Comparison of ENCODE assay signal across 7 mouse cellular contexts in genomic region chr9:112102155-112102851, GRCm38 (mm10).
DNase-seq lines count a peak whose midpoint lies in the region; ATAC-seq and TF ChIP-seq lines count a peak whose summit lies in the region.

No protein-coding gene starts in this region.

- peak overlapping the region; percentile 19; the same call in 1 of the 2 replicates for H3K27ac ChIP-seq in thymus, adult 2 months (ENCODE audit: control insufficient read depth, insufficient read depth, low read length)
- no peak overlapping the region for H3K27ac ChIP-seq in neural tube, embryonic 14.5 days (ENCODE audit: low read depth, low read length)

- peak; percentile 71 for ATAC-seq in frontal cortex, adult (ENCODE audit: low TSS enrichment)
- peak; percentile 50; the same call in 1 of the 2 replicates for ATAC-seq in neural tube, embryonic 14.5 days (ENCODE audit: low read depth)

- 86% methylated on average over 6 of the region's 6 CpGs for WGBS in thymus, adult 2 months
- WGBS in neural tube, embryonic 14.5 days, result 35% methylated on average over 6 of the region's 6 CpGs

- H3K9ac ChIP-seq in neural tube, embryonic 14.5 days (replicated peaks; ENCODE audit: low read depth, low read length), result no peak overlapping the region

- H3K36me3 ChIP-seq in thymus, adult 2 months (ENCODE audit: control insufficient read depth, insufficient read depth, low read length), result peaks cover 69% of the 10 kb centered on the region
- H3K36me3 ChIP-seq in neural tube, embryonic 14.5 days (ENCODE audit: control insufficient read depth, insufficient read depth, low read length), result no peaks in the 10 kb centered on the region

- TF ChIP-seq POLR2A in thymus, adult 2 months (IDR thresholded peaks at IDR 0.05; ENCODE audit: control insufficient read depth, extremely low read depth, insufficient read depth, low read length, poor library complexity), result no peak

- H3K27me3 ChIP-seq in thymus, adult 2 months (ENCODE audit: control insufficient read depth, insufficient read depth, low read length), result no peaks in the 10 kb centered on the region
- no peaks in the 10 kb centered on the region for H3K27me3 ChIP-seq in neural tube, embryonic 14.5 days (ENCODE audit: control insufficient read depth, insufficient read depth, low read length)

- 0 out of 2 replicates have a peak, but pooled peaks cover 3% of the 10 kb centered on the region for H3K4me1 ChIP-seq in thymus, adult 2 months (replicated peaks; ENCODE audit: control insufficient read depth, insufficient read depth, low read length)
- H3K4me1 ChIP-seq in neural tube, embryonic 14.5 days (ENCODE audit: control insufficient read depth, insufficient read depth, low read length), result no peaks in the 10 kb centered on the region

- DNase-seq in thymus, adult 2 months, result no peak
- no peak for DNase-seq in thymus, postnatal 10 days (ENCODE audit: low spot score in 2 of 2)
- DNase-seq in layer of hippocampus, postnatal 25 days (ENCODE audit: extremely low spot score in 1 of 2, low spot score in 1 of 2), result peak; percentile 39 to 54
- DNase-seq in B cell, adult 2 months, result no peak
- no peak for DNase-seq in adrenal gland, postnatal 14 days

- H3K4me3 ChIP-seq in thymus, adult 2 months (ENCODE audit: control insufficient read depth, insufficient read depth, low read length), result no peak overlapping the region
- H3K4me3 ChIP-seq in neural tube, embryonic 14.5 days (ENCODE audit: low read depth, low read length), result no peak overlapping the region

- no peak overlapping the region for H3K4me2 ChIP-seq in neural tube, embryonic 14.5 days (ENCODE audit: low read depth, low read length)

- H3K9me3 ChIP-seq in neural tube, embryonic 14.5 days (ENCODE audit: control insufficient read depth, low read length), result no peaks in the 10 kb centered on the region

- TF ChIP-seq CTCF in thymus, adult 2 months (IDR thresholded peaks at IDR 0.05; ENCODE audit: borderline replicate concordance, control insufficient read depth, extremely low read depth, insufficient read depth, low read length, poor library complexity), result no peak

Comparison
In these comparisons a context has a peak if more than half of its experiments do, and no peak if none do; other contexts are left out.
1. DNase-seq: peak in layer of hippocampus, postnatal 25 days (2 of 2); none in thymus, adult 2 months (single experiment), thymus, postnatal 10 days (0 of 2), B cell, adult 2 months (0 of 2) and adrenal gland, postnatal 14 days (single experiment).